Comparison of ENCODE assay signal across 7 mouse cellular contexts in genomic region chr8:108691456-108692238, GRCm38 (mm10).
DNase-seq lines count a peak whose midpoint lies in the region; ATAC-seq and TF ChIP-seq lines count a peak whose summit lies in the region.

No protein-coding gene starts in this region.

- 3% methylated on average over 20 of the region's 21 CpGs for WGBS in forebrain, embryonic 12.5 days
- WGBS in intestine, embryonic 15.5 days = 4% methylated on average over 21 of the region's 21 CpGs
- WGBS in stomach, embryonic 15.5 days = 3% methylated on average over 19 of the region's 21 CpGs

- H3K36me3 ChIP-seq in ES-Bruce4 (ENCODE audit: control insufficient read depth, insufficient read depth, low read length, poor library complexity, severe bottlenecking) = no peaks in the 10 kb centered on the region
- no peaks in the 10 kb centered on the region for H3K36me3 ChIP-seq in forebrain, embryonic 12.5 days (replicated peaks)
- no peaks in the 10 kb centered on the region for H3K36me3 ChIP-seq in intestine, embryonic 15.5 days
- H3K36me3 ChIP-seq in stomach, embryonic 15.5 days = no peaks in the 10 kb centered on the region

- peak; percentile 54 for ATAC-seq in forebrain, embryonic 12.5 days (ENCODE audit: low FRiP score)
- peak; percentile 28; the same call in 1 of the 2 replicates for ATAC-seq in intestine, embryonic 15.5 days
- ATAC-seq in stomach, embryonic 15.5 days (ENCODE audit: insufficient read depth, low FRiP score, low read depth) = peak; percentile 20; the same call in 1 of the 2 replicates

- no peak for TF ChIP-seq POLR2A in ES-Bruce4 (IDR thresholded peaks at IDR 0.05; ENCODE audit: insufficient read depth, low read length)

- TF ChIP-seq EP300 in ES-Bruce4 (IDR thresholded peaks at IDR 0.05; ENCODE audit: insufficient read depth, low read depth, low read length) = no peak

- H3K27me3 ChIP-seq in ES-Bruce4 (ENCODE audit: control insufficient read depth, insufficient read depth, low read length, poor library complexity, severe bottlenecking) = peaks cover 10% of the 10 kb centered on the region
- H3K27me3 ChIP-seq in forebrain, embryonic 12.5 days = peaks cover 59% of the 10 kb centered on the region
- H3K27me3 ChIP-seq in intestine, embryonic 15.5 days (replicated peaks) = peaks cover 18% of the 10 kb centered on the region
- H3K27me3 ChIP-seq in stomach, embryonic 15.5 days (replicated peaks) = peaks cover 23% of the 10 kb centered on the region

- peak overlapping the region; percentile 54 for H3K4me2 ChIP-seq in forebrain, embryonic 12.5 days
- peak overlapping the region; percentile 62 for H3K4me2 ChIP-seq in intestine, embryonic 15.5 days (replicated peaks)
- H3K4me2 ChIP-seq in stomach, embryonic 15.5 days = peak overlapping the region; percentile 57

- no peak for TF ChIP-seq CTCF in ES-Bruce4 (IDR thresholded peaks at IDR 0.05; ENCODE audit: low read depth, low read length)

- H3K9ac ChIP-seq in ES-Bruce4 (ENCODE audit: low read depth, poor library complexity, severe bottlenecking) = peak overlapping the region; percentile 17
- peak overlapping the region; percentile 25; the same call in 1 of the 2 replicates for H3K9ac ChIP-seq in forebrain, embryonic 12.5 days
- H3K9ac ChIP-seq in intestine, embryonic 15.5 days = no peak overlapping the region
- no peak overlapping the region for H3K9ac ChIP-seq in stomach, embryonic 15.5 days

- peak; percentile 31 to 49 for DNase-seq in B cell, adult 2 months
- peak; percentile 72 for DNase-seq in lung, postnatal 10 days
- DNase-seq in Muller cell, postnatal 12 days (ENCODE audit: inconsistent ontology term) = no peak

- peaks cover 2% of the 10 kb centered on the region for H3K4me1 ChIP-seq in ES-Bruce4 (ENCODE audit: control insufficient read depth, insufficient read depth, low read length)
- peaks cover 37% of the 10 kb centered on the region for H3K4me1 ChIP-seq in forebrain, embryonic 12.5 days
- peaks cover 26% of the 10 kb centered on the region for H3K4me1 ChIP-seq in intestine, embryonic 15.5 days (replicated peaks)
- H3K4me1 ChIP-seq in stomach, embryonic 15.5 days = peaks cover 33% of the 10 kb centered on the region

- no peak overlapping the region for H3K4me3 ChIP-seq in ES-Bruce4 (ENCODE audit: low read depth, low read length)
- peak overlapping the region; percentile 27 for H3K4me3 ChIP-seq in forebrain, embryonic 12.5 days (replicated peaks)
- peak overlapping the region; percentile 26 for H3K4me3 ChIP-seq in intestine, embryonic 15.5 days (replicated peaks)
- H3K4me3 ChIP-seq in stomach, embryonic 15.5 days (replicated peaks) = peak overlapping the region; percentile 34

- no peak overlapping the region for H3K27ac ChIP-seq in ES-Bruce4 (ENCODE audit: insufficient read depth, low read length)
- peak overlapping the region; percentile 69 for H3K27ac ChIP-seq in forebrain, embryonic 12.5 days
- 0 out of 2 replicates have a peak overlapping the region, but pooled peaks have one; percentile 36 for H3K27ac ChIP-seq in intestine, embryonic 15.5 days
- H3K27ac ChIP-seq in stomach, embryonic 15.5 days = 0 out of 2 replicates have a peak overlapping the region, but pooled peaks have one; percentile 48

- H3K9me3 ChIP-seq in ES-Bruce4 (replicated peaks; ENCODE audit: control insufficient read depth, insufficient read depth, low read length, poor library complexity, severe bottlenecking) = no peaks in the 10 kb centered on the region
- H3K9me3 ChIP-seq in forebrain, embryonic 12.5 days = no peaks in the 10 kb centered on the region
- H3K9me3 ChIP-seq in intestine, embryonic 15.5 days = no peaks in the 10 kb centered on the region
- H3K9me3 ChIP-seq in stomach, embryonic 15.5 days = no peaks in the 10 kb centered on the region

Comparison
In these comparisons a context has a peak if more than half of its experiments do, and no peak if none do; other contexts are left out.
1. H3K9ac ChIP-seq: peak in ES-Bruce4 (single experiment) and forebrain, embryonic 12.5 days (single experiment); none in intestine, embryonic 15.5 days (single experiment) and stomach, embryonic 15.5 days (single experiment).
2. Peak in every context shown above with its lines, with median percentiles within 50 percentile points of each other: ATAC-seq and H3K4me2 ChIP-seq.